Mouse (Mus musculus): ENCODE data around the gene Reg3d. TPM values are rescaled to one million over a fixed set of nuclear protein-coding genes. Genes with fewer than 3 reads are reported as not detected.

The Reg3d gene
- not detected for total RNA-seq (2023)

GRCm38 (mm10) chr6:78378765-78379164 lies at the start of gene Reg3d:
Gene Reg3d (minus strand): TSS chr6:78378865.

GRCm38 (mm10) chr6:78422411-78422810 lies 43.7 kb upstream of the Reg3d start, which contains the start of gene Reg1:
Gene Reg1 (plus strand): TSS chr6:78422711.

GRCm38 (mm10) chr6:78395323-78395722 lies 16.7 kb upstream of the Reg3d start, which contains the start of gene Reg2:
Gene Reg2 (plus strand): TSS chr6:78395623.

GRCm38 (mm10) chr6:78380409-78380808 lies 1.7 kb upstream of the Reg3d start, which contains the start of gene Reg3a:
Gene Reg3a (plus strand): TSS chr6:78380709.

GRCm38 (mm10) chr6:78370357-78370756 lies 8.3 kb downstream of the Reg3d start, which contains the start of gene Reg3b:
Gene Reg3b (plus strand): TSS chr6:78370657.

Other genes starting within 250 kb of the Reg3d start
- not detected for gene Reg3b, start 8.2 kb downstream of the Reg3d start, total RNA-seq (2023)
- gene Reg3a, start 1.8 kb upstream of the Reg3d start, total RNA-seq (2023) = not detected
- not detected for gene Reg2, start 16.8 kb upstream of the Reg3d start, total RNA-seq (2023)
- not detected for gene Reg1, start 43.8 kb upstream of the Reg3d start, total RNA-seq (2023)
- not detected for gene Reg3g, start 90.0 kb upstream of the Reg3d start, total RNA-seq (2023)

Measured in monocyte, adult 59 days (primary cell).